Mouse (Mus musculus) forebrain, embryonic 11.5 days (tissue): Measurements from ENCODE around the gene Vmo1. TPM values are rescaled to one million over a fixed set of nuclear protein-coding genes. Genes with fewer than 3 reads are reported as not detected.

ENCODE experiments used
- ATAC-seq: fragments of 200-750 bp; cut with Nextera tagmentation; replicated peaks from 2 replicates; pipeline ENCODE4 v1.8.0; 2017; ENCODE audit warnings: moderate TSS enrichment; ENCODE audit not compliant: low FRiP score
- DNase-seq: peaks from one replicate; pipeline ENCODE4 v3.0.0-alpha.2; 2017; ENCODE audit warnings: low spot score
- H3K27ac ChIP-seq: fragments of 300-500 bp; sonication (generic); 2 replicates; pipeline ENCODE4 v1.5.1; 2014; ENCODE audit warnings: low read depth, low read length
- H3K27me3 ChIP-seq: fragments of 300-500 bp; sonication (generic); 2 replicates; pipeline ENCODE4 v1.6.1; 2014; ENCODE audit warnings: mild to moderate bottlenecking, low read length, mixed read lengths; ENCODE audit not compliant: control insufficient read depth, insufficient read depth
- H3K36me3 ChIP-seq: fragments of 300-500 bp; sonication (generic); 2 replicates; pipeline ENCODE4 v1.6.1; 2014; ENCODE audit warnings: mild to moderate bottlenecking, low read length, moderate library complexity, mixed read lengths; ENCODE audit not compliant: control insufficient read depth, insufficient read depth
- H3K4me1 ChIP-seq: fragments of 300-500 bp; sonication (generic); replicated peaks from 2 replicates; pipeline ENCODE4 v1.6.1; 2014; ENCODE audit warnings: low read length, mixed read lengths; ENCODE audit not compliant: control insufficient read depth, insufficient read depth
- H3K4me2 ChIP-seq: fragments of 300-500 bp; sonication (generic); 2 replicates; pipeline ENCODE4 v1.6.1; 2014; ENCODE audit warnings: low read depth, mild to moderate bottlenecking, low read length, moderate library complexity, mixed read lengths; ENCODE audit not compliant: severe bottlenecking
- H3K4me3 ChIP-seq: fragments of 300-500 bp; sonication (generic); 2 replicates; pipeline ENCODE4 v1.5.1; 2014; ENCODE audit warnings: low read depth, low read length
- H3K9ac ChIP-seq: fragments of 300-500 bp; sonication (generic); 2 replicates; pipeline ENCODE4 v1.6.1; 2014; ENCODE audit warnings: low read length
- H3K9me3 ChIP-seq: fragments of 300-500 bp; sonication (generic); 2 replicates; pipeline ENCODE4 v1.6.1; 2016; ENCODE audit warnings: low read length, mixed read lengths; ENCODE audit not compliant: control insufficient read depth
- WGBS: fragments of 180-500 bp; shearing (Covaris S2); extraction: QIAGEN DNeasy Blood & Tissue Kit; methylation state at CpG from one replicate; pipeline ENCODE4 v1.1.7; 2014; 5-methylcytosine and 5-hydroxymethylcytosine counted together
- polyA plus RNA-seq: library from polyadenylated mRNA; unstranded; fragments of >200 nt; fragmentation: Nextera tagmentation; extraction: Ambion mirVana; gene quantifications from 2 replicates; pipeline ENCODE4 v1.2.1, GENCODE M21; 2014

Gene Vmo1
- polyA plus RNA-seq, 1 experiment from 2014 or later: not detected

DNA sequence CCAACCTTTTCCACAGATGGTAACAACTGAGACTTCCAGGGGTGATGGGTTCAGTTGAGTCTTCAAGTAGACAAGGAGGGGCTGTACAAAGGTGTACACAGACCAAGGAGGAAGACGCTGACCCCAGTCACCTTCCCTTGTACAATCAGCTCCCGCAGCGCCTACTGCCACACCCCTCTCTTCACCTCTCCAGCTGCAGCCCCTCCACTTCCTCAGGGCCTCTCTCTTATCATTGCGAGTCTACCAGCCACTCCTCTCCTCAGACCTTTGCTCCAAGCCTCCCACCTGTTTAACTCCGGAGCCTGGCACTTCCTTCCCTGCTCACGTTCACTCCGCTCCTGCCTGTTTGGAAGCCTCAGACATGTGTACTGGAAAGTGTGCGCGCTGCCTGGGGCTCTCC, 9.4 kb downstream of the Vmo1 start, which contains the start of gene Tm4sf5:
Gene Tm4sf5, plus strand, starts transcription at position 275 of the 400 bp plus-strand sequence.
- H3K9ac ChIP-seq: no peak within 1 kb of the TSS
- no peaks in the 10 kb centered on the region for H3K36me3 ChIP-seq
- DNase-seq (no peak), ATAC-seq (no peak)
- no peaks in the 10 kb centered on the region for H3K27me3 ChIP-seq
- H3K27ac ChIP-seq: no peak within 1 kb of the TSS
- no peak within 1 kb of the TSS for H3K4me3 ChIP-seq
- no peaks in the 10 kb centered on the region for H3K9me3 ChIP-seq
- no peak within 1 kb of the TSS for H3K4me2 ChIP-seq
- WGBS: 77% methylated on average over 9 of the region's 9 CpGs
- no peaks in the 10 kb centered on the region for H3K4me1 ChIP-seq

DNA sequence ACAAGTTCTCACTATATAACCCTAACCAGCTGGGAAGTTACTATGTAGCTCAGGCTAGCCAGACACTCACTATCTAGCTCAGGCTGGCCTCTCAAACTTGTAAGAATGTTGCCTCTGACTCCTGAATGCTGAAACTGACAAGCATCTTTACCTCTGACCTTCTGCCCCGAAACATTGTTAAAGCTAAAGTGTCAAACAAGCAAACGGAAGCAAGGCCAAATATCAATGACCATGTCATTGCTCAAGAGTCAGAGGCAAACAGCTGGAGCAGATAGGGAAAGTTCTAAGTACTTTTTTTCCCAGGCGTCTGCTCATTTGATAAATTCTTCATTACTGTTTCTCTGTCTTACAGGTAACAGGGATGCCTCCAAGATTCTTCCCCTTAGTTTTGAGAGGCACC, 12.4 kb downstream of the Vmo1 start:
- Histone ChIP-seq H3K9me3 (no peaks in the 10 kb centered on the region), H3K36me3 (no peaks in the 10 kb centered on the region), H3K9ac (no peak overlapping the region), H3K27me3 (no peaks in the 10 kb centered on the region), H3K27ac (no peak overlapping the region), H3K4me2 (no peak overlapping the region), H3K4me3 (no peak overlapping the region), H3K4me1 (no peaks in the 10 kb centered on the region)
- WGBS: 82% methylated on average over 3 of the region's 3 CpGs
- ATAC-seq (no peak), DNase-seq (no peak)

DNA sequence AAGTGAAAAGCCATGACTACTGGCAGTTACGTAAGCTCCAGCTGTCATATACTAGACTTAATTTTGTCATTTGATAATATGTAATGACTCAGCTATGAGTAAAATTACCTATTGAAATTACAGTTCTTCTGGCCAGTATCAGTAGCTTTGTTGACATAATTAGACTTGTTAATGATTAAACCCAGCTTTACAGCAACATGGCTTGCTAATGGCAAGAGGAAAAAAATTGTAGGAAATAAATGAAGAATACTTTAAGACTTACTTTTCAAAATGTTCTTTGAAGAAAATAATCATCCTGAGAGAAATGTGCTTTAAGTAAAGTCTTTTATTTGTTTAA, 14.0 kb downstream of the Vmo1 start:
- Histone ChIP-seq H3K27ac (no peak overlapping the region), H3K4me3 (no peak overlapping the region), H3K9ac (no peak overlapping the region), H3K9me3 (no peaks in the 10 kb centered on the region), H3K4me2 (no peak overlapping the region), H3K4me1 (no peaks in the 10 kb centered on the region), H3K27me3 (no peaks in the 10 kb centered on the region), H3K36me3 (no peaks in the 10 kb centered on the region)
- DNase-seq: no peak
- 92% methylated on average over 1 of the region's 1 CpGs for WGBS
- ATAC-seq: no peak

DNA sequence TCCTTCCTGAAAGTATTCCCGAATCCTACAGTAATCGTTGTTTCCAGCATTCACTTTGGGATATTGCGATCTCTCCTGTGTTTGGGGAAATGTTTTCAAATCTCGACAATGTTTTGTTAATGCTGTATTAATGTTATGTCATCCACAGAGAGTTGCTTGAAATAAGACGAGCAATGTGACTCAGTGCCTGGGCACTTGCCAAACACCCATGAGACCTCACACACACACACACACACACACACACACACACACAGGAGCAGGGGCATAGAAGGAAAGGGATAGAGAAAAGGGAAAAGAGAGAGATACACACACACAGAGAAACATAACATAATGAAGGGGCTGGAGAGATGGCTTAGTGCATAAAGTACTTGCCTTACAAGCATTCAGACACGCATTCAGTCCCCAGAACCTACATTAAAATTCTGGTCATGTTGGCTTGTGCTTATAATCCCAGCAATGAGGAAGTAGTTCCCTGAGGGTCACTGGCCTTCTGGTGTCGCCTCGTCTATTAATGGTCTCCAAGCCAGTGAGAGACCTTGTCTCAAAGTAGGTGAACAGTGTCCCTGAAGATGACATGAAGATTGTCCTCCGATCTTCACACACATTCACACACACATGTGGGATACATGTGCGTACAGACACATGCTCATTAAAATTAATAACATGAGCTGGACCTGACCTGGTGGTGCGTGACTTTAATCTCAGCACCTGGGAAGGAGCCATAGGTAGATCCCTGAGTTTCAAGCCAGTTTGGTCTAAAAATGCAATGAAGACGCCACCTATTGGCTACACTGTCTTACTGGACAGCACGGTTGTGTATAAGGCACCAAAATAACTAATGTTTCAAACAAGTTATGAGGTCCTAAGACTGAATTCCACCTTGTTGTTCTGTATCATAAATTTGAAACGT, 14.6 kb downstream of the Vmo1 start:
- no peak for ATAC-seq
- no peak overlapping the region for H3K27ac ChIP-seq
- 74% methylated on average over 14 of the region's 14 CpGs for WGBS
- DNase-seq: no peak
- H3K27me3 ChIP-seq: no peaks in the 10 kb centered on the region
- H3K4me1 ChIP-seq: no peaks in the 10 kb centered on the region
- no peaks in the 10 kb centered on the region for H3K36me3 ChIP-seq
- no peaks in the 10 kb centered on the region for H3K9me3 ChIP-seq
- no peak overlapping the region for H3K4me3 ChIP-seq
- no peak overlapping the region for H3K4me2 ChIP-seq
- H3K9ac ChIP-seq: no peak overlapping the region

DNA sequence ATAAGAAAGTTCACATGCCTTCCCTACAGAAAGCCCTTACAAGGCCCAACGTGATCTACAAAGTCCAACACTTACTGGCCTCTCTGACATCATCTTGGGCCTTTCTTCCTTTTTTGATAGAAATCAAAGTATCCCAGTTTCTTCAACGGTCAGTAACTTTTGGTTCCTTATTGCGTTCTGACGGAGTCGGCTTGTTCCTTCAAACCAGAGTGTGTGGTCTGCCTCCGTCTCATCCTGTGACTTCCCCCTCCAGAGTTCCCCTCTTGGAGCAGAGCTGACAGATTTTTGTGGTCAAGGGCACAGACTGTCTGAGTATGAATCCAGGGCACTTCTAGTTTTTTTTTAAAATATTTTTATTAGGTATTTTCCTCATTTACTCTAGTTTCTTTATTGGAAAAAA, 24.7 kb downstream of the Vmo1 start:
- ATAC-seq: no peak
- 90% methylated on average over 6 of the region's 6 CpGs for WGBS

DNA sequence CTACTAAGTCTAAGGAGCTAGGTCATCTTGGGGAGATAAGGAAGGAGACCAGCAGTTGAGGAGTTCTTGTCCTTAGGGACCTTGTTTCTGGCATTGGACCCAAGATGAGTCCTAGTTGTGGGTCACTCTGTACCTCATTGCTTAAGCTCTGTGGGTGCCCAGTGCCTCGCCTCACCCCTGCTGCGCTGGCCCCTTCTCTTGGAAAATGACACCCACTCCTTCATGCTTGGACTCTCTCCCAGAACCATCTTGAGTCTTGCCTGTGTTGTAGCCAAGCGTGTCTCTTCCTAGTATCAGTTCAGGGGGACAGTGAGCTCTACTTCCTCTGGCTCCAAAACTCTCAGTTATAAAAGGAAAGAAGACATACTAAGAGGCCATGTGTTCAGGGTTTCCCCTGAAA, 25.3 kb downstream of the Vmo1 start:
- Histone ChIP-seq H3K4me3 (no peak overlapping the region), H3K4me2 (no peak overlapping the region), H3K27ac (no peak overlapping the region), H3K9ac (no peak overlapping the region), H3K27me3 (no peaks in the 10 kb centered on the region), H3K36me3 (no peaks in the 10 kb centered on the region), H3K9me3 (no peaks in the 10 kb centered on the region), H3K4me1 (no peaks in the 10 kb centered on the region)
- DNase-seq (no peak), ATAC-seq (no peak)
- 86% methylated on average over 3 of the region's 3 CpGs for WGBS

More for the DNA sequence above, 24.7 kb downstream of the Vmo1 start:
- Histone ChIP-seq H3K4me1 (no peaks in the 10 kb centered on the region), H3K9ac (no peak overlapping the region), H3K4me3 (no peak overlapping the region), H3K9me3 (no peaks in the 10 kb centered on the region), H3K4me2 (no peak overlapping the region), H3K36me3 (no peaks in the 10 kb centered on the region), H3K27ac (no peak overlapping the region), H3K27me3 (no peaks in the 10 kb centered on the region)
- no peak for DNase-seq

DNA sequence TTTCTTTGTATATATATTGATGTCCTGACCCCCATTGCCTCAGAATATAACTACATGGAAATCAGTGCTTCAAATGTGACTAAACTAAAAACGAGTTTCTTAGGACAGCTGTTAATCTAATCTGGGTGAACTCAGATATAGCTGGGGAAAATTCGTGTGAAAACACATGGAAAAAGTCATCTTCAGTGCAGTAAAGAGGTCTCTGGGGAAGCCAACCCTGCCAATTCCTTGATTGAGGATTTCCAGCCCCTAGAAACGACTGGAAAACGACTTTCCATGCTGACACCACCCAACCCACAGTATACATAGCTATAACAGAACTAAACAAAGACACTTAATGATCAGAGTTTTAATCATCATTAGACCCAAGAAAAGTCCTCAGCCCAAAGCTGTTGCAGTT, 26.6 kb downstream of the Vmo1 start:
- H3K4me3 ChIP-seq: no peak overlapping the region
- no peaks in the 10 kb centered on the region for H3K9me3 ChIP-seq
- ATAC-seq (no peak), DNase-seq (no peak)
- no peak overlapping the region for H3K9ac ChIP-seq
- no peaks in the 10 kb centered on the region for H3K27me3 ChIP-seq
- no peak overlapping the region for H3K27ac ChIP-seq
- no peak overlapping the region for H3K4me2 ChIP-seq
- 62% methylated on average over 4 of the region's 4 CpGs for WGBS
- no peaks in the 10 kb centered on the region for H3K36me3 ChIP-seq
- H3K4me1 ChIP-seq: no peaks in the 10 kb centered on the region

DNA sequence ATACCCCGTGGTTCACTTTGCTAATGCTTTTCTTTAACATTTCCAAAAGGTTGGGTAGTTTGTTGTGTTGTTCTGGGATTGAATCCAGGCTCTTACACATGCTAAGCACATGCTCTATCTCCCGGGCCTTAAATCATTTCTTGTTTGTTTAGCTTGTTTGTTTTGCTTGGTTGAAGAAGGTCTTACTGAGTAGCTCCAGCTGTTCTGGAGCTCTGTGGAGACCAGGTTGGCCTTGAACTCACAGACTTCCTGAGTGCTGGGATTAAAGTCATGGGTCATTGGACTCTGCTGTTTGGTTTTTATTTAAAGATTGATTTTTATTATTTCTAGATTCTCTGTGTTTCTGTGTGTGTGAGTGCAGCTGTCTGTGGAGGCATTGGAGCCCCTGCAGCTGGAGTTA, 28.9 kb downstream of the Vmo1 start:
- no peaks in the 10 kb centered on the region for H3K4me1 ChIP-seq
- DNase-seq: no peak
- H3K36me3 ChIP-seq: no peaks in the 10 kb centered on the region
- H3K4me3 ChIP-seq: no peak overlapping the region
- WGBS: 67% methylated on average over 2 of the region's 2 CpGs
- H3K9ac ChIP-seq: no peak overlapping the region
- ATAC-seq: no peak
- no peak overlapping the region for H3K4me2 ChIP-seq
- no peaks in the 10 kb centered on the region for H3K9me3 ChIP-seq
- H3K27ac ChIP-seq: no peak overlapping the region
- H3K27me3 ChIP-seq: no peaks in the 10 kb centered on the region
